Comparison of ENCODE assay signal across 8 mouse cellular contexts in the genomic region with DNA sequence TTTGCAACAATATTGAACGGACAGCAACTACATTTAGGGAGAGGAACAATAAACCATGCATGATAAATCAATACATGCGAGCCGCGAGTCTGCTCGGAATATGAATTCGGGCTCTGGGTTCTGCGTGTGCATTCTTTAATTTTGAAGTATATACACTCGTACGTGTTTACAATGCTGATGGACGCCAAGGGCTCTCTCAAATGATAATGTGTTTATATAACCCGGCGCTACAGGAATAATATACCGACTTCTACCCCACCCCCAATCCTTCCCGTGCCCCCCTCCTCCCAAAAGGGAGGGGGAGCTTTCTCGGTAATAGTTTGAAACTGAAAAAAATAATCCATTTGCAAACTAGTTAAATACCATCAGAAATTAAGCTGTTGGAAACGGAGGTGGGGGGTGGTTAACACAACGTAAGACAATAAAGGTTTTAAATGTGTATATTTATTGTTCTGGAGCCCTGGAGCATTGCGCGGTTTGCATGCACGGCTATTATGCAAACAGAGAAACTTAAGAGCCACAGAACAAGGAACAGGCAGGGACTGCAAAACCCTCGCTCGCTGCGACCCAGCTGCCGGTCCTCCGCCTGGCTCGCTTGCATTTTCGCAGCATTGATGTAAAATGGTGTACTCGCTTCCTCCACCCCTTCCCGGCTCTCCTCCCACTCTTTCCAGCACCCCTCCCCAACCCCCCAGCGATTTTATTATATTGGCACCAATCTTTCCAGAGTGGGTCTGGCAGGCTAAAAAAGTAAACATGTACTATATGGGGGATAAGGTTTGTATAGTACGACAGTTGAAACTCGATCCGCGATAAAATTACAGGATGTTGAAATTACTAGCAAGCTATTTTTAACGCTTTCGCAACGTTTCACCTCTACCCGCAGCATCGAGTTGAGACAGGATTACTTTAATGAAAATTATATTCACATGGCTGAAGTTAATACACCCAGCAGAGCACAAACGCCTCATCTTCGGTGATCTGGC. TPM values are rescaled to one million over a fixed set of nuclear protein-coding genes. Genes with fewer than 3 reads are reported as not detected.
DNase-seq lines count a peak whose midpoint lies in the region; ATAC-seq lines count a peak whose summit lies in the region.

No protein-coding gene starts in this region.

- ATAC-seq in hindbrain, embryonic 12.5 days (ENCODE audit: low FRiP score): 0 out of 2 replicates have a peak, but pooled peaks have one; percentile 11

- peak overlapping the region; percentile 85 for H3K4me2 ChIP-seq in hindbrain, embryonic 12.5 days (replicated peaks)

- H3K27me3 ChIP-seq in hindbrain, embryonic 12.5 days: no peaks in the 10 kb centered on the region

- H3K4me1 ChIP-seq in hindbrain, embryonic 12.5 days: peaks cover 36% of the 10 kb centered on the region

- no peaks in the 10 kb centered on the region for H3K9me3 ChIP-seq in hindbrain, embryonic 12.5 days (replicated peaks)

- DNase-seq in MN1 (ENCODE audit: low spot score): peak; percentile 61
- DNase-seq in cerebellum, adult 8-10 months: peak; percentile 80
- DNase-seq in frontal cortex, postnatal 14 days (ENCODE audit: low spot score in 2 of 2): peak; percentile 54 to 59
- DNase-seq in layer of hippocampus, postnatal 25 days (ENCODE audit: extremely low spot score in 1 of 2, low spot score in 1 of 2): peak; percentile 57 to 62
- DNase-seq in lung, postnatal 14 days: peak; percentile 68
- peak; percentile 70 for DNase-seq in retina, postnatal 1 day
- peak; percentile 48 for DNase-seq in urinary bladder, adult 2 months (ENCODE audit: low spot score)

- H3K9ac ChIP-seq in hindbrain, embryonic 12.5 days: peak overlapping the region; percentile 55

- peak overlapping the region; percentile 84 for H3K27ac ChIP-seq in hindbrain, embryonic 12.5 days

- no peaks in the 10 kb centered on the region for H3K36me3 ChIP-seq in hindbrain, embryonic 12.5 days

- under 1% methylated on average over 41 of the region's 41 CpGs for WGBS in hindbrain, embryonic 12.5 days

- H3K4me3 ChIP-seq in hindbrain, embryonic 12.5 days: peak overlapping the region; percentile 56

RNA-seq across cellular contexts. Expression of gene Arid5b, which starts 1.3 kb away (rescaled TPM):
- polyA plus RNA-seq in hindbrain, embryonic 12.5 days (2016; fragmentation: Nextera tagmentation; extraction: Ambion mirVana): 27.8 and 28.2 TPM in 2 replicates
- 10 to 100 TPM; 21.5 to 22.8 TPM for total RNA-seq in layer of hippocampus, postnatal 25 days (2021)
- 15.8 and 19.7 TPM in 2 replicates for polyA plus RNA-seq in urinary bladder, adult 2 months (2012; rRNA removed)

Comparison
In these comparisons a context has a peak if more than half of its experiments do, and no peak if none do; other contexts are left out.
1. Peak in every context shown above with its lines: DNase-seq, ATAC-seq, H3K4me3 ChIP-seq and H3K27ac ChIP-seq.